Mouse (Mus musculus): ENCODE measurements around the gene Gab1.
A peak's percentile ranks its signal among the peaks of the same experiment; 100 is the strongest.

Gene Gab1

GRCm38 (mm10) chr8:80843744-80844434, 36.4 kb downstream of the Gab1 start:
- no peak for DNase-seq (ENCODE audit: inconsistent ontology term)

DNA sequence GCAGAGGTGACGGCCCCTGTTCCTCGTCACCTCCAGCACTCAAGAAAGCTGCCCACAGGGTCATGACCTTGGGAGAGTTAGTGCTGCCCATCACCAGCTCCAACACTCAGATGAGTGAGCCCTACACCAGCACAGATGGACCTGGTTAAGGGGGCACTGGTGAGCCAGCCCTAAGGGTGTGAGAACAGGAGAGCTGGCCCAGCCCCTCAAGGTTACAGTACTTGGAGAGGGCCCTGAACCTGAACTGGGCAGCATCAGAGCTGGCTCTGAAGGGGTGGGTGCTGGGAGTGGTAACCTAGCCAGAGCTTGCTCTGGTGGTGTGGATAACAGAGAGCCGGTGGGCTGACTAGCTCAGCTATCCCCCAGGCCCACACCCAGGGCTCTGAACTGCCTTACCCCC, 37.8 kb downstream of the Gab1 start:
- no peak for DNase-seq (ENCODE audit: inconsistent ontology term)

DNA sequence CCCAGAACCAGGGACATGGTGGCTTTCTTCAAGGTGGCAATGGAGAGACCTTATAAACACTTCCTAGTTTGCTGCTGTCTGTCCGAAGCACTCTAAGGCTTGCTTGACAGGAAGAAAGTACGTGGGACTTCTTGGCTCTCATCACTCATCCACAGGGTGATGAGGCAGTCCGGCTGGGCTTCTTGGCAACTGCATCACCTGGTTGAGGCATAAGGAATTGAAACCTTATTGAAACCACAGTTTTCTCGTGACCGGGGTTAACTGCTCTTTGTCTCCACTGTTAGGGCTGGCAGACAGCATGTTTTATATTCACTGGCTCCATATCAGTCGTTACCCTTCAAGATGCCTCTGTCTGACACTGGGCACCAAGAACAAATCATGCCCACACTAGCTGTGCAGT, 40.2 kb downstream of the Gab1 start:
- DNase-seq (ENCODE audit: inconsistent ontology term) = no peak

GRCm38 (mm10) chr8:80838199-80838598, 42.1 kb downstream of the Gab1 start:
- peak; percentile 69 for DNase-seq (ENCODE audit: inconsistent ontology term)

GRCm38 (mm10) chr8:80835401-80835800, 44.9 kb downstream of the Gab1 start:
- DNase-seq (ENCODE audit: inconsistent ontology term) = no peak

DNA sequence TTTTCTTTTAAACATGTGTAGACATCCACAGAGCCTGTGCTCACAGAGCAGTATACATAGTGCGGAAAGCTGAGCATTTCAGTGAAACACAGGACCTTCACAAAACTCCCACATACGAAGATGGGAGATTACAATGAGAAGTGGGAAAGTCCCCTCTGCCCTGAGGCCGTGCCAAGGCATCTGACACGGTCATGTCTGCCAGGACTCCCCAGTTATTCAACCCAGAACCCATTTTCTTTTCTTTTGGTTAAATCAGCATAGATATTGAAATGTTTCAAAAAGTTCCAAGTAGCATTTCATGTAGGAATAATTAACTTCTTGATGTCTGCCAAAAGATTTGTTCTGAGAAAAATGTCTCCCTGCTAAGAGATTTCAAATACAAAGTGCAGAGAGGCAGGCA, 45.9 kb downstream of the Gab1 start:
- DNase-seq (ENCODE audit: inconsistent ontology term) = peak; percentile 87

GRCm38 (mm10) chr8:80832534-80832933, 47.8 kb downstream of the Gab1 start:
- DNase-seq (ENCODE audit: inconsistent ontology term) = no peak

DNA sequence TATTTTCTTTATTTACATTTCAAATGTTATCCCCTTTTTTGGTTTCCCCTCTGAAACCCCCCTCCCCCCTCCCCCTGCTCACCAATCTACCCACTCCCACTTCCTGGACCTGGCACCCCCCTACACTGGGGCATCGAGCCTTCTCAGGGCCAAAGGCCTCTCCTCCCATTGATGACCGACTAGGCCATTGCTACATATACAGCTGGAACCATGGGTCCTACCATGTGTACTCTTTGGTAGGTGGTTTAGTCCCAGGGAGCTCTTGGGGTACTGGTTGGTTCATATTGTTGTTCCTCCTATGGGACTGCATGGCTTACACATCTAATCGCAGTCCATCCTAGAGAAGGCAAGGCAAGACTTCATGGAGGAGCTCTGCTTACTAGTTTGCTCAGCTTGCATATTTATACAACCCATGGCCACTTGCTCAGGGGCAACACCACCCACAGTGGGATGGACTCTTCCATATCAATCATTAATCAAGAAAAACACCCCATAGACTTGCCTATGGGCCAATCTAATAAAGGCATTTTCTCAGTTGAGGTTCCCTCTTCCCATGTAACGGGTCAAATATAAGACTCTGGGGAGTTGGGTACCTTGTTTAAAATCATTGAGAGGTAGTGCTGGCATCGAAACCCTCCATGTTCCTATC, 48.3 kb downstream of the Gab1 start:
- DNase-seq (ENCODE audit: inconsistent ontology term) = no peak

DNA sequence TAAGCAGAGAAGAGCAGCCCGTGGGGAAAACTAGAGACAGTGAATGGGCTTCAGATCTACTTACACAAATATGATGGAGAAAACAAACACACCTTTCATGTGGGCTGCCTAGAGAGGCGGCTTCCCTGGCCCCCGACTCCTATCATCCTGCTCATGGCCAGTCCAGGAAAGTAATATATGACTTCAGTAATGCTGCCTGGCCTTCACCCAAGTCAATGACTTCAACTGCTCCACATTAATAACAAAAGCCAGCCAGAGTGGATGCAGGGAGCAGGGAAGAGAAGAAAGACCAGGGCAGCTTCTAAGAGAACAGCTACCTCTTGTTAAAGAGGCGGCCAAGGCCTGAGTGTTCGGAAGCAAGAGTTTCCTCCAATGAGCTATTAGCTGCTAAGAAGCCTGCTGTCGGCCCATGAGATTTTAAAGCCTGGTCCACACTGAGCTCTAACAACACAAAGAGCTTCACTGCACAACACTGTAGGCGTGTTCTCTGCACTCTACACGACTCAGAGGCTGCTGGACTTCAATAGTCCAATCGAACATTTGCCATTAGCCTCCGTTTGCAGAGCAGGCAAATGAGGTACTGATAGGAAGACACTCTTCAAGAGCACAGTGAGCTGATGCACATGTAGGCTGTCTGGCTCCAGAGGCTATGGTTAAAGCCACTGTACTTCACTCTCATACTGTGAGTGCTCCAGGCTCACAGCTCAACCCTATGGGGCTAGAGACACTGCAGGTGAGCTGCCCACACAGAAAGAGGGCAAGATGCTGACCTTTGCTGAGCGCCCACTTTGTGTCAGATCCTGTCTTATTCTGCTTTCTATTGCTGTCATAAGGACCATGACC, 49.4 kb downstream of the Gab1 start:
- peak; percentile 73 for DNase-seq (ENCODE audit: inconsistent ontology term)

DNA sequence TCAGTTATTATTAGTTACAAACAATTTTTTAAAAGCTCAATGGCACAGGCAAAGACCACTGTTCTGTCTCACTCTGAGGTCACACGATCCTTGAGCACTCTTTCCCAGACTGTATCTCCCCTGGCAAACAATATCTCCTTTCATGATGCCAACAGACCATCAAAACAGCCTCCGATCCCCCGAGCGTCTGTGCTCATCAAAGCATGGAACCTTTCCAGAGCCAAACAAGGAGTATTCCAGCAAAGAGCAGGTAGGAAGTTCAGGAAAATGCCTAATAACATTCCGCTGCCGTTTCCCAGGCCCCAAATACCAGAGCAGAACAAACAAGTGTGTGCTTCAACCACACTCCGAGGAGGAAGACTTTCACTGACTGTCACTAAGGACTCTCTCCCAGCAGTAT, 50.2 kb downstream of the Gab1 start:
- peak; percentile 68 for DNase-seq (ENCODE audit: inconsistent ontology term)

DNA sequence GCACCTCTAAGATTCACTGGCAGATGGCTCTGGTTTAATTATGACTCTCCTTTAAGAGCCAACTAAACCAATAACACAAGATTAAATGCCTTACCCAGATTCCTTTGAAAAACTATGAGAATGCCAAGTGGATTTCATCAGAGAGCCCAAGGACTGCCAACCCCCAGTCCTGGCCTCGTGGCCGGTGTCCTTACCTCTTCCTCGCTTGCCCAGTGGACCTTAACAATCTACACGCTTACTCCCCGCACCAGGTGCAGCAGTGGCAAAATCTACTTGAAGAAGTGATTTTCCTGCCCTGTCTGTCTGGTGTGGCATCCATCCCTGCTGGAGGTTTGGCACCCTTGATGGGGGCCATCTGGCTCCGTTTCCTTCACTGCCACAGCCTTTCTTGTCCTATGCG, 53.3 kb downstream of the Gab1 start:
- peak; percentile 71 for DNase-seq (ENCODE audit: inconsistent ontology term)

DNA sequence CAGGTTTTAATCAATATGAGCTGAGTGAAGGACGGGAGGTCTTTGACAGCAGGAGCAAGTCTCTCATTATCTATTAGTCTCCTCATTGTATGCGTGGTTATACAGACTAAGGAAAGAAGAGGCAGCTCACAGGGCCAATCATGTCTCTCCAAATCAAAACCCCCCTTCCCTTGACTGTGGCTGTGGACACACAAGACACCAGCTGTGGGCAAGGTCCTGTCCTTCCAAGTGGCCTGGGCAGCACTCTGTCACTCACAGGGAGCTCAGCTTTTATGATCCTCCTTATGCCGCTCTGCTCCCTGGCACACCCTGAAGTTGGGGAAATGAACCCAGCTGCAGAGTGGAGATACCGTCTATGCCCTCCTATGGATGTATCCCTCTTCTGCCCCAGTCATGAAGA, 55.2 kb downstream of the Gab1 start:
- DNase-seq (ENCODE audit: inconsistent ontology term) = no peak

DNA sequence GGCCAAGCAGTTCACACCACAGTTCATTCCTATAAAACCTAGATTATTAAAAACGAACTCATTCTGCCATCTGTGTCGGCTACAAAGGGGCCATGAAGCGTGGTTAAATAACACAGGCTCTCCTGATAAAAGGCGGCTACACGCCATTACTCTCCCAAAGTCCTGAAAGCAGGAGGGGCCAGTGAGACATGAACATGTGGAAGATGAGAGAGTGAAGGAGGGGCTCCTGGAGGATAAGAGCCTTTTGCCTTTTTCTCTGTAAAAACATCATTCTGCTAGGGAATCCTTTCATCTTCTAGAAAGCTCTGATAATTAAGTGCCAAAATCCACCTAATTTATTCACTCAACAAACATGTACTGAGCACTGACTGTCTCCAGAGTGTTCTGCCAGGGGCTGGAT, 55.9 kb downstream of the Gab1 start:
- DNase-seq (ENCODE audit: inconsistent ontology term) = no peak

DNA sequence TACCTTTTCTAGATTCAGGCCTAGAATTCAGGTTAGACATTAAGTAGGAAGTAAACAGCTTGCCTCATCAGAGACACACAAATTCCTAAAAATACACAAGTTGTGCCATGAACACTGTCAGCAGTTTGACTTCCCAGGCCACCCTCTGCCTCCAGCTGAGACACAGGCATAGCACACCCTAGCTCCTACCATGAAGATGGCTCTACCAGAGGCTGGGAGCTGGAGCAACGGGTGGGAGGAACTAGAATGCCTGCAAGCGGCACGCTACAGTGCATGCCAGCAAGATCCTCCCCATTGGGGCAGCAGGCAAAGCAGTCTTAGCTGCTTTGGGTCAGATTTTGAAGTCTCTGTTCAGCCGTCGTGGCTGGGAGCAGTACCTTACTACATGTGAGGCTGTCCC, 57.1 kb downstream of the Gab1 start:
- no peak for DNase-seq (ENCODE audit: inconsistent ontology term)

- DNase-seq (ENCODE audit: inconsistent ontology term) = no peak
These were observed 58.7 kb downstream of the Gab1 start for GRCm38 (mm10) chr8:80821367-80822225.

GRCm38 (mm10) chr8:80818978-80819377, 61.3 kb downstream of the Gab1 start:
- DNase-seq (ENCODE audit: inconsistent ontology term) = no peak

DNA sequence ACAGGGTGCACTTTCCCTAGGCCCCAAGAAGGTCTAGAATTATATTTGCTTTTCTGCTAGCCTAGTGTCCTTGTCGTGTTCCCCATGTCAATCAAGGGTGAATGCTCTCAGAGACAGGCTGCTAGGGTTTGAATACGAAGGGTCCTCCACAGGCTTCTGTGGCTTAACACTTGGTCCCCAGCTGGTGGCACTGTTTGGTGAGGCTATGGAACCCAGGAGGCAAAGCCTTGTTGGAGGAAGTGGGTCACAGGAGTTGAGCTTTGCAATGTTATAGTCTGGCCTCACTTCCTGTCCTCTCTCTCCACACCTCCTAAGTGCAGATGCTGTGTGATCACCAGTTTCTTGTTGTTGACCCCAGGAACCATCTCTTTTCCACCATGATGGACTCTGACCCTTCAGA, 63.3 kb downstream of the Gab1 start:
- no peak for DNase-seq (ENCODE audit: inconsistent ontology term)

- no peak for DNase-seq (ENCODE audit: inconsistent ontology term)
These were observed 65.1 kb downstream of the Gab1 start for GRCm38 (mm10) chr8:80815179-80815578.

GRCm38 (mm10) chr8:80814087-80814791, 66.1 kb downstream of the Gab1 start:
- DNase-seq (ENCODE audit: inconsistent ontology term) = peak; percentile 49

DNA sequence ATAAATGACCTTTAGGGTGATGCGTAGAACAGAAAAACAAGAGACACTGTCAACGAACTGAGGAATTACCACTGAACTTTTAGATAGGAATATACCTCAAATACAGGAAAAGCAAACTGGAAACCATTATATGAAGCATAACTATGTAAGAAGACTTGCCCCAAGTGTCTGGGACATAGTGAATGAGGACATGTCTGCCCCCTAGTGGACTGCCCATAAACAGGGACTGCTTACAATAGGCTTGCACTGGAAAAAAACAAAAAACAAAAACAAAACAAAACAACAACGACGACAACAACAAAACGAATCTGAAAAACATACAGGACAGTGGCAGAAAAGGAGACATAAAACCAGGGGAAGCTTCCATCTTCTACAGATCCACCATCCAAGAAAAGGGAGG, 66.9 kb downstream of the Gab1 start:
- no peak for DNase-seq (ENCODE audit: inconsistent ontology term)

GRCm38 (mm10) chr8:80811591-80811991, 68.7 kb downstream of the Gab1 start:
- DNase-seq (ENCODE audit: inconsistent ontology term) = no peak
